Mouse (Mus musculus): ENCODE data around the gene Ptprt. TPM values are rescaled to one million over a fixed set of nuclear protein-coding genes. Genes with fewer than 3 reads are reported as not detected.

Gene Ptprt
- polyA plus RNA-seq, 1 experiment, result 0.05 TPM

DNA sequence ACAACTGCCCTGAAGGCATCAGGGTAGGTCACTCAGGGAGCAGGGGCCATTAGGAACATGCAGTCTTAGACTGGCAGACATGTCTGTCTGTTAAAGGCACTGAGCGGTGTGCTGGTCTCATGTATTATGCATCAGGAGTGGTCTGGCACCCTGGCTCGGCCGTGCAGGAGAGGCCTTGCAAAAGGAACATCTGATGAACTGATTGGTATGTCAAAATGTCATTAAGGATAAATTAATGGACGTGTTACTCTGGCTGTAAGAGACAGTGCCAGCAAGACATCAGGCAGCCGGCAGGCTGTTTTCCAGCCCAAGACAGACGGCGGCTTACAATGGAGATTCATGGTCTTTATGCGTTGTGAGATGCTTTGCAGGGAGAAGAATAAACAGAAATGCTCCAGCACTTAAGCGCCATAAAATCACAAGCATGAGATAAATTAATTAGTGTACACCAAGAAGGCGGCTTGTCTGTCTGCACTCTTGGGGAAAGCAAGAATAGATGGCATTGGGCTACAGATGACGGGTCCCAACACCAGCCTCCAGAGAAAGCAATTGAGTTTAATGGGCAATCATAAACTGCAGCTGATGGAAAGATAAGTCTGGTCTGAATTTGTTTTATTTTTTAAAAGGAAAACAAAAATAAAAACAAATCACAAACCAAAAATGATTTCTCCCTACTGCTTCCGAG is 992.5 kb downstream of the Ptprt start:
- H3K4me3 ChIP-seq (ENCODE audit: insufficient read depth, low read depth, low read length), result no peak overlapping the region
- no peaks in the 10 kb centered on the region; the same call in 1 of the 2 replicates for H3K27me3 ChIP-seq (replicated peaks; ENCODE audit: control insufficient read depth, insufficient read depth, low read length)
- DNase-seq, result no peak
- TF ChIP-seq POLR2A (IDR thresholded peaks at IDR 0.05; ENCODE audit: low read depth, low read length) (no peak), CTCF (conservative IDR thresholded peaks at IDR 0.05; ENCODE audit: insufficient read depth, insufficient read length, low read depth, low read length) (no peak)
- WGBS, result 67% methylated on average over 12 of the region's 12 CpGs
- no peak overlapping the region for H3K27ac ChIP-seq (ENCODE audit: insufficient read depth, low read depth, low read length)
- no peaks in the 10 kb centered on the region for H3K36me3 ChIP-seq (ENCODE audit: control insufficient read depth, insufficient read depth, low read length)
- H3K4me1 ChIP-seq (ENCODE audit: control insufficient read depth, insufficient read depth, low read length), result no peaks in the 10 kb centered on the region

DNA sequence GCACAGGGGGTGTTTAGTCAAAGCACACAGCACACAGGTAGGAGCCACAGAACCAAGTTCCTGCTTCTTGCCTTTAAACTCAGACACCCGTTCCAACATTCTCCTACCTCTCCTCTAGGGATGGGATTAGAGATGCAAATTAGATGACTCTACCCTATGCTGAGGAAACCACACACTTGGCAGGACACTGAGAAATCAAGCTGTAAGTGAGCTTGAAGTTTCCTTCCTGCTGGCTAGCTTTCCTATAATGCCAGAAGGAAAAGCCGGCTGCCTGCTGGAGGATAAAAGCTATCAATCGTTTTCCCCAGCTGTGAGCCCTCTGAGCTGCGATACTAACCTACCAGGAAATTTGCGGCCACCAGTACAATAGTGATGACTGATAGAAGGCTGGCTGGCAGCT is 999.0 kb downstream of the Ptprt start:
- no peaks in the 10 kb centered on the region for H3K36me3 ChIP-seq (ENCODE audit: control insufficient read depth, insufficient read depth, low read length)
- no peaks in the 10 kb centered on the region for H3K4me1 ChIP-seq (ENCODE audit: control insufficient read depth, insufficient read depth, low read length)
- no peaks in the 10 kb centered on the region; the same call in 1 of the 2 replicates for H3K27me3 ChIP-seq (replicated peaks; ENCODE audit: control insufficient read depth, insufficient read depth, low read length)
- H3K27ac ChIP-seq (ENCODE audit: insufficient read depth, low read depth, low read length), result no peak overlapping the region
- TF ChIP-seq POLR2A (IDR thresholded peaks at IDR 0.05; ENCODE audit: low read depth, low read length) (no peak), CTCF (conservative IDR thresholded peaks at IDR 0.05; ENCODE audit: insufficient read depth, insufficient read length, low read depth, low read length) (no peak)
- H3K4me3 ChIP-seq (ENCODE audit: insufficient read depth, low read depth, low read length), result no peak overlapping the region
- WGBS, result 33% methylated on average over 5 of the region's 5 CpGs
- DNase-seq, result no peak

DNA sequence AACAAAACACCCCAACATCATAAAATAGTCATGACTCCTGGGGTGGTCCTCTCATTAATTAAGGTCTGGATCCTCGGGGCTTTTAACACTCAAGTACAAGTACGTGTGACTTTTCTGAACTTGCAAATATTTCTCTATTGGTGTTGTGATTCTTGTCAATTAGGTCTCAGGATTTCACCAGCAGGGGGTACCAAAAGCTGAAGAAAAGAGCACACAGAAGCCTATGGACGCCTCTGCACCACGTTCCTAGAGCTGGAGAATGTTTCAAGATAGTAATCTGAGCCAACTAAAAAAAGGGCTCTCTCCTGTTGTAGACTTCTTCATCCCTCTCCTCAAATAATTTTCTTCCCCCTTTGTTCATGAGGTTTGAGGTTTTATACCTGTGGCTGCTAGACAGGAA is 1000.1 kb downstream of the Ptprt start:
- peak; percentile 18 for DNase-seq
- Histone ChIP-seq H3K27ac (ENCODE audit: insufficient read depth, low read depth, low read length) (no peak overlapping the region), H3K27me3 (replicated peaks; ENCODE audit: control insufficient read depth, insufficient read depth, low read length) (no peaks in the 10 kb centered on the region), H3K36me3 (ENCODE audit: control insufficient read depth, insufficient read depth, low read length) (no peaks in the 10 kb centered on the region), H3K4me1 (ENCODE audit: control insufficient read depth, insufficient read depth, low read length) (no peaks in the 10 kb centered on the region), H3K4me3 (ENCODE audit: insufficient read depth, low read depth, low read length) (no peak overlapping the region)
- TF ChIP-seq POLR2A (IDR thresholded peaks at IDR 0.05; ENCODE audit: low read depth, low read length), result no peak
- 0 out of 2 replicates have a peak, but pooled peaks have one; percentile 20 for TF ChIP-seq CTCF (conservative IDR thresholded peaks at IDR 0.05; ENCODE audit: insufficient read depth, insufficient read length, low read depth, low read length)
- WGBS, result 11% methylated on average over 4 of the region's 4 CpGs

DNA sequence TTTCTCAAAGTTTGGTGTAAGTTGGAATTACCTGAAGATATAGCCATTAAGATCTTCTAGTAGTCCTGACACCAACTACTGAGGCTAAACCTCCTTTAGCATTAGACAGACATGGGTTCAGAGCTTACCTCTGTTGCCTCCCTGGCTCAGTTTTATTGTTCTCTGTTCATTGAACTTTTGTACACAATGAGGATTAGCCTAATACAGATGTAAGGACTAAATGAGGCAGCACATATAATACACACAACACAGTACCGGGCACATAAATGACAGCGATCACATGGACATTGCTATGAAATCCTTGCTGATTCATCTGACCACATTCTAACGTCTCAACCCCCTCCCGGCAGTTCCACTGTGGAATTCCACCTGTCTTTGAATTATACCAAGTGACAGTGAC is 1003.9 kb downstream of the Ptprt start:
- Histone ChIP-seq H3K4me3 (ENCODE audit: insufficient read depth, low read depth, low read length) (no peak overlapping the region), H3K4me1 (ENCODE audit: control insufficient read depth, insufficient read depth, low read length) (no peaks in the 10 kb centered on the region), H3K27me3 (replicated peaks; ENCODE audit: control insufficient read depth, insufficient read depth, low read length) (no peaks in the 10 kb centered on the region), H3K27ac (ENCODE audit: insufficient read depth, low read depth, low read length) (no peak overlapping the region), H3K36me3 (ENCODE audit: control insufficient read depth, insufficient read depth, low read length) (no peaks in the 10 kb centered on the region)
- 83% methylated on average over 4 of the region's 4 CpGs for WGBS
- no peak for DNase-seq
- TF ChIP-seq POLR2A (IDR thresholded peaks at IDR 0.05; ENCODE audit: low read depth, low read length), result no peak
- TF ChIP-seq CTCF (conservative IDR thresholded peaks at IDR 0.05; ENCODE audit: insufficient read depth, insufficient read length, low read depth, low read length), result no peak

DNA sequence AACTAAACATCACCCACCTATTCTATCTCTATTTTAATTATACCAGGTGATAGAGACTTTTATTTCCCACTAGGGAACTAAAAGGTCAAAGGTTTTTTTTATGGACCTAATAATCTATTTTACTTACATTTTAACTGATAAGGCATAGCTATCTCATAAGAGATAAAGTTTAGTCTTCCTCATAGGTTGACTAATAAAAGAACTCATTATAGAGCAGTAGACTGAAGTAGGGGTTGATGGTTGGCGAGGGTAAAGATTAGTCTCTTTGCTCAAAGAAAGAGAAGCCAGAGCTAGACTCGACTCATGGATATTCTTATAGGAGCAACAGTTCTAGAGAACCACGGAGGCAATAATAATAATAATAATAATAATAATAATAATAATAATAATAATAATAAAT is 1004.3 kb downstream of the Ptprt start:
- Histone ChIP-seq H3K36me3 (ENCODE audit: control insufficient read depth, insufficient read depth, low read length) (no peaks in the 10 kb centered on the region), H3K4me1 (ENCODE audit: control insufficient read depth, insufficient read depth, low read length) (no peaks in the 10 kb centered on the region), H3K4me3 (ENCODE audit: insufficient read depth, low read depth, low read length) (no peak overlapping the region), H3K27me3 (replicated peaks; ENCODE audit: control insufficient read depth, insufficient read depth, low read length) (no peaks in the 10 kb centered on the region), H3K27ac (ENCODE audit: insufficient read depth, low read depth, low read length) (no peak overlapping the region)
- 85% methylated on average over 3 of the region's 3 CpGs for WGBS
- TF ChIP-seq CTCF (conservative IDR thresholded peaks at IDR 0.05; ENCODE audit: insufficient read depth, insufficient read length, low read depth, low read length) (no peak), POLR2A (IDR thresholded peaks at IDR 0.05; ENCODE audit: low read depth, low read length) (no peak)
- no peak for DNase-seq

DNA sequence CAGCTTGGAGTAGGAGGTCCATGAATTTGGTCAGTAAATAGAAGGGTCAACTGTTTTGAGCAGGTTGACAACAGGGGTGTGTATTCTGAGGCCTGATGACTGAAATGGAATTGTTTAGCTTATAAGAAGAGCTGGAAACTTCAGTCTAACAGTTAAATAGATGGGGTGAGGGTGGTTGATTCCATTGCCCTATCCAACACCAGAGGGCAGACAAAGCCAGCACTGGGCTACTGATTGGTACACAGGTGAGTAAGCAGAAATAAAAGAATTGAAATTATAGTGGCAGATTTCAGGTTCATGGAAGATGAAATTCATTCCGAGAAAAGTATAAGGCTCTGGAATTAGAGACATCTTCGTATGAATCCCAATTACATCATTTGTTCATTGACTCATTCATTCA is 1020.1 kb downstream of the Ptprt start:
- WGBS, result 92% methylated on average over 2 of the region's 2 CpGs
- Histone ChIP-seq H3K36me3 (ENCODE audit: control insufficient read depth, insufficient read depth, low read length) (no peaks in the 10 kb centered on the region), H3K4me3 (ENCODE audit: insufficient read depth, low read depth, low read length) (no peak overlapping the region), H3K27ac (ENCODE audit: insufficient read depth, low read depth, low read length) (no peak overlapping the region), H3K4me1 (ENCODE audit: control insufficient read depth, insufficient read depth, low read length) (no peaks in the 10 kb centered on the region), H3K27me3 (replicated peaks; ENCODE audit: control insufficient read depth, insufficient read depth, low read length) (no peaks in the 10 kb centered on the region)
- 0 out of 2 replicates have a peak, but pooled peaks have one; percentile 22 for TF ChIP-seq CTCF (conservative IDR thresholded peaks at IDR 0.05; ENCODE audit: insufficient read depth, insufficient read length, low read depth, low read length)
- TF ChIP-seq POLR2A (IDR thresholded peaks at IDR 0.05; ENCODE audit: low read depth, low read length), result no peak
- DNase-seq, result no peak

DNA sequence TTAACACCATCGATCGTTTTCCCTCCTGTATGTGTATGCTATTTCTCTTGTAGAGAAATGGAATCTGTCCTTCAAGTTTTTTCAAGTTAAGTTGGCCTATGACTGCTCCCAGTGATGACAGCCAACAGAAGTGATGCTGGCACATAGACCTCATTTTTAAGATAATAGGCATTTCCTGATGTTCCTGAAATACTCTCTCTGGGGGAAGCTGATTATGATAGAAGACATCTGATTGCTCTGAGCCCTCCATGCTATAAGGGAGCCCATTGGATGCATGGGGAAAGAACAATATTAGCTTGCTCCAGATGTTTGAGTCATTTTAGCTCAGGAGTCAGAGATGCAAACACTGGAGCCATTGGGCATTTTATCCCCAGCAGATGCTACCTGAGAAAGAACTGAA is 1026.9 kb downstream of the Ptprt start:
- Histone ChIP-seq H3K36me3 (ENCODE audit: control insufficient read depth, insufficient read depth, low read length) (no peaks in the 10 kb centered on the region), H3K27me3 (replicated peaks; ENCODE audit: control insufficient read depth, insufficient read depth, low read length) (no peaks in the 10 kb centered on the region), H3K27ac (ENCODE audit: insufficient read depth, low read depth, low read length) (no peak overlapping the region), H3K4me3 (ENCODE audit: insufficient read depth, low read depth, low read length) (no peak overlapping the region), H3K4me1 (ENCODE audit: control insufficient read depth, insufficient read depth, low read length) (no peaks in the 10 kb centered on the region)
- DNase-seq, result no peak
- WGBS, result 85% methylated on average over 2 of the region's 2 CpGs
- TF ChIP-seq CTCF (conservative IDR thresholded peaks at IDR 0.05; ENCODE audit: insufficient read depth, insufficient read length, low read depth, low read length), result no peak
- TF ChIP-seq POLR2A (IDR thresholded peaks at IDR 0.05; ENCODE audit: low read depth, low read length), result no peak

All from kidney, adult 2 months (tissue).